Mouse (Mus musculus) left cerebral cortex, postnatal 36 days (tissue): Measurements from ENCODE around the gene Gtf3c2. TPM values are rescaled to one million over a fixed set of nuclear protein-coding genes. Genes with fewer than 3 reads are reported as not detected.

Experiments
- DNase-seq, 2 experiments: peaks; one replicate each; pipeline ENCODE4 v3.0.0; 2021 to 2022; ENCODE audit warnings: low spot score in 2 of 2, mixed read lengths in 1 of 2
- intact Hi-C: fragments of 180-260 bp; cut with DNase I; formaldehyde crosslinking; loops from one replicate; pipeline ENCODE4 v1.15.1; 2025
- total RNA-seq, 2 experiments: library from RNA; stranded (reverse); gene quantifications; 2 replicates each; pipeline ENCODE4 v1.2.3; 2021

Gene Gtf3c2
- total RNA-seq, 2 experiments from 2014 or later: 48.0 to 73.7 TPM

GRCm38 (mm10) chr5:31164878-31165277 is 15.1 kb downstream of the Gtf3c2 start:
- intact Hi-C loops: no loop called here
- DNase-seq: no peak

- no peak for DNase-seq
- intact Hi-C loops: no loop called here
Observed at GRCm38 (mm10) chr5:31162462-31162861, 17.5 kb downstream of the Gtf3c2 start.

- intact Hi-C loops: no loop called here
- peak; percentile 84 to 87 for DNase-seq
Observed at GRCm38 (mm10) chr5:31154152-31154553, 25.8 kb downstream of the Gtf3c2 start, which contains the start of gene Mpv17. TSS of gene Mpv17 (minus strand) at chr5:31154251.

DNA sequence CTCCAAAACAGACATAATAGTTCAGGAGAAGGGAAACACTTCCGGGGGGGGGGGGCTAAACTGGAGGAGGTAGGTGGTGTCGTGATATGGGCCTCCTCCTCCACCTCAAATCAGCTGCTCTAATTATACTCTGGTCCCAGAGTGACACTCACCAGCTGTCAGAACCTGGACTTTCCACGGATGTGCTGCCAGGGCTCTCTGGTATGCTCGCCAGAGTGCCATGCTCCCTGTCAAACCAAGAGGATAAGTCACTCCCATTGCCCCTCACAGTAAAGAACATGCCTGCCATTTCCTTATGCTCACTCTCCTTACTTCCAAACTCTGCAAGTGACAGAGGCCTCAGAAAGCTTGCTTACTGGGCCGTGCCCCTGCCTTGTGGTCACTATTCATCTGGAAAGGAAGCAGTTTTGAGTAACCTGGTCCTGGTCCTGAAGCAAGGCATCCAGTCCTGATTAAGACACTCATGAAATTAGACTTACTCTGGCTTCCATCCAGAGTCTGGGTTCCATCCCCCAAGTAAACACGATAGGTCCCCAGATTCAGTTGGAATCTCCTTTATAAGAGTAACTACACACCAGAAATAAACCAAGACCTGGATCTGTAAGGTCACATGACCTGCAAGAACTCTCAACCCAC is 26.3 kb downstream of the Gtf3c2 start:
- peak in 1 of 2 experiments; percentile 15 for DNase-seq
- intact Hi-C loops: no loop called here

- intact Hi-C loops: no loop called here
Observed at GRCm38 (mm10) chr5:31151746-31152145, 28.2 kb downstream of the Gtf3c2 start.

DNA sequence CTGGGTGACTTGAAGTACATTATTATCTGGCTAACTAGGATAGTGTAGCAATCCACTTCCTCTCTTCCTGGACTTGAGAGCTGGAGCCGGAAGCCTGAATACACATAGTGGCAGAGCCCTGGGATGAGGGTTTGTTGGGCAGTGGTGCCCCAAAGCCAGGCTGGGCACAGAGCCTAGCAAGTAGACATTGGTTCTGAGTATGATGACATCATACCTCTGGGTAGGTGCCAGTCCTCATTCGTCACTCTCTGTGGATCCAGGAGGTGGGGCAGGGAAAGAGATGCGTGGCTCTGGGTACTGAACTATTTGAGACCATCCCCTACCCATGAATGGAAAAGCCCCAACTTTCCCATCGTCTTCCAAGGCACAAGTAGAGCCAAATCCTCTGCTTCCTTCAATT is 30.2 kb downstream of the Gtf3c2 start:
- intact Hi-C loops: no loop called here
- no peak for DNase-seq

More at GRCm38 (mm10) chr5:31151746-31152145, 28.2 kb downstream of the Gtf3c2 start:
- DNase-seq: no peak

GRCm38 (mm10) chr5:31138968-31139425 is 40.9 kb downstream of the Gtf3c2 start:
- DNase-seq: no peak
- intact Hi-C loops: no loop called here

DNA sequence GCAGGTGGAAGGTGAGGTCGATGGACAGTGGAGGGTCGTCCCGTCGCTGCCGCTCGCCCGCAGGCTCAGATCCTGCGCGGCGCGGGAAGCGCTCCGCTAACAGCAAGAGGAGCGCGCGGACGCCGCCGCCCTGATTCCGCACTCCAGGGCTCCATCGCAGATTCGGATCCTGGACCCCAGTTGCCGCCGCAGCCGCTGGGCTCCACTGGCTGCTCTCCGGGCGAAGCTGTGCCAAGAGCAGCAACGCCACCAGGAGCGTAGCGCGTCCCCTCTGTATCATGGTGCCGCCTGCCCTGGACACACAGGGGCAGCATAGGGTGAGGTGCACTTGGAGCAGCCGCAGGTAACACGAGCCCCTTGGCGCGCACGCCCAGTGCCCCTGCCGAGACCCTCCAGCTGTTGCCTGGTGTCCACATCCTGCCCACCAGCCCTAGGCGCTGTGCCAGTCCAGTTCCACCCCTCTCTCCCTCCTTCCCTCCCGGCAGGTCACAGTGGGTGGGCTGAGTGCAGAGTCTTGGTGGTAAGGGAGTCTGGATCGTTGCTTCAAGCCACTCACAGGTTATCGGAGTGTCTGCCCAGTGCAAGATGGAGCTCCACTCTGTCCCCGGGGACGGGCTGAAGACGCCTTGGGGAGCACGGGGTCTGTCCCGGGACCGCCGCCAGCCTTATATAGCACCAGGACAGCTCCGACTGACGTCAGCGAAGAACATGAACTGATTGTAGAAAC is 41.5 kb downstream of the Gtf3c2 start, which contains the start of gene Ucn:
TSS of gene Ucn (minus strand) at position 589 of the 727 bp plus-strand sequence.
- DNase-seq: no peak
- intact Hi-C loops: no loop called here

- intact Hi-C loops: no loop called here
- DNase-seq: no peak
Observed at GRCm38 (mm10) chr5:31137658-31138057, 42.3 kb downstream of the Gtf3c2 start.

DNA sequence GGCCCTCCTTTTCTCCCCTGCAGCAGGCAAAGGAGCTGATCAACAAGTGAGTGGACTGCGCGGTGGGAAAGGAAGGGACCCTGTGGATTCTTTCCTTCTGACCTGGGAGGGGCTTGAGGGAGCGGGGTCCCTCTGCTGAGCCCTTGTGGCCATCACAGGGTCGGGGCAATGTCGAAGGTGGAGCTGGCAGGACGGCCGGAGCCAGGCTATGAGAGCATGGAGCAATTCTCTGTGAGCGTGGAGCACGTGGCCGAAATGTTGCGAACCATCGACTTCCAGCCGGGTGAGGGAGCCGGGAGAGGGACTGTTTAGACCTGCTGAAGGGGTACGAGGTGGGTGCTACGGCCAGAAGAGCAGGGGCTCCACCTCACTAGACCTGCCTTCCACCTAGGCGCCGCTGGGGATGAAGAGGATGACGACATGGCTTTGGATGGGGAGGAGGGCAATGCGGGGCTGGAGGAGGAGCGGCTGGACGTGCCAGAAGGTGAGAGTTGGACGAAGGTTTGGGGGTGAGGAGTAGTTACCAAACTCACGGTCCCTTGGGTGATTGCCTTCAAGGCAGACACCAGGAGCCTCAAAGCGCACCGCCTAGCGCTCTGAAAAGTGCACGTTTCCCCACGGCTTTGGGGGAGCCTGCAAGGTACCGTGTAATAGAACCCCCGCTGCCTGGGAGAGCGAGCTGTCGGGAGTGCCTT is 43.1 kb downstream of the Gtf3c2 start:
- DNase-seq: no peak
- intact Hi-C loops: no loop called here

DNA sequence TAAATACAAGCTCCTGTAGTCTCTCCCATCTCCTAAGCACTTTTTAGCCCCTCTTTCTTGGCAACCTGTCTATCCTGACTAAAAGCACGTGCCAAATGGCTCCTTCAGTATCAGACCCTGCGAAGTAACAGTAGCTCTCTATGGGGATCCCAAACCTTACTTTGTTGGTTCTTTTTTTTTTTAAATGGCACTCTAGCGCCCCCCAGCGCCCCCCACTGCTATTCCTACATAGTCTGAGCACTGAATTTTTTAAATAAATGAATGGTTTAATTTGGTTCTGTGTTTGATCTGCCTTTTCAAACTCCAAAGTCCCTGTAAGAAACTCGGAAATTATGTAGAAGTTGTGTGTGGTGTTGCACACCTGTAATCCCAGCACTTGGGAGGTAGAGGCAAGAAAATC is 53.9 kb downstream of the Gtf3c2 start:
- DNase-seq: no peak
- intact Hi-C loops: no loop called here

DNA sequence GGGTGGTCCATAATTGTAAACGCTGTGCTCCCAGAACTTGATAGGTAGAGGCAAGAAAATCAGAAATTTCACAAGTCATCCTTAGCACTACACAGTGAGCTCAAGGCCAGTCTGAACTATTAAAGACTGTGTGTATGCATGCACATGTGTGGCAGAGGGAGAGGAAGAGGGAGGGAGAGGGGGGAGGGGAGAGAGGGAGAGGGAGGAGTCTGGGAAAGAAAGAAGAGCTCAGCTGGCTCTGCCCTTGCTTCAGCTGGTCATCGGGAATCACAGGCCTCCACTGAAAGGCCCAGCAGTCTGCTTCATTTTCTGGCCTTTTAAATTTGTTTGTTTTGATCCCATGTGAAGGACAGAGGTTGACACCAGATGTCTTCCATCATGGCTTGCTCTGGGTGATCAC is 56.5 kb downstream of the Gtf3c2 start:
- intact Hi-C loops: loop anchor here (5.0 kb wide), 1 partner anchor 41 kb away; no protein-coding TSS in a partner anchor
- no peak for DNase-seq

GRCm38 (mm10) chr5:31121111-31121510 is 58.8 kb downstream of the Gtf3c2 start:
- peak; percentile 38 to 50 for DNase-seq
- intact Hi-C loops: loop anchor here (5.0 kb wide), 1 partner anchor 39 kb away; no protein-coding TSS in a partner anchor

GRCm38 (mm10) chr5:31116912-31117311 is 63.0 kb downstream of the Gtf3c2 start:
- intact Hi-C loops: no loop called here
- DNase-seq: no peak

DNA sequence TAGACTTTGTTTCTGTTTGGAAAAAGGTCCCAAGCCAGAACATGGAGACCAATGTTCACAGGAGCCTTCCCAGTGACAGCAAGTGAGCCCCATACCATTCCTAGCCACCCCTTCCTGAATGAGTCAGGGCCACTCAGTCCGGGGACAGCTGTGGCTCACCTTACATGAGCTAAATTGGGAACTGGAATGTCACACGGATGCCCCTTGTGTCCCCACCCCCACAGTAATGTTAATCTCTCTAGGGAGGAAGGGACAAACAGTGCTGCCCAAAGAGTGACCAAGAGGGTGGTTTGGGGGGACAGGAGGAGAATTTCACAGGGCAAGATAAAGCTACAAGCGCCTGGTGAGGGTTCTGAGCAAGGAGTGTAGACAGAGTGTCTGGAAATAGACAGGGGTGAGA is 63.6 kb downstream of the Gtf3c2 start, which contains the start of gene Trim54:
TSS of gene Trim54 (plus strand) at position 359 of the 400 bp plus-strand sequence.
- intact Hi-C loops: no loop called here
- no peak for DNase-seq

GRCm38 (mm10) chr5:31110781-31111180 is 69.2 kb downstream of the Gtf3c2 start:
- no peak for DNase-seq
- intact Hi-C loops: no loop called here

- DNase-seq: no peak
- intact Hi-C loops: no loop called here
Observed at GRCm38 (mm10) chr5:31108000-31108490, 71.9 kb downstream of the Gtf3c2 start, which contains the start of gene Slc30a3. TSS of gene Slc30a3 (minus strand) at chr5:31108237.
